Mouse (Mus musculus) fibroblast of lung, adult 2 months (primary cell): Measurements from ENCODE around the gene Kif22.

Source experiments
- DNase-seq: peaks from one replicate; pipeline ENCODE4 v3.0.0-alpha.2; 2011; ENCODE audit warnings: low read depth

The Kif22 gene

GRCm38 (mm10) chr7:127031244-127031643 is 11.0 kb downstream of the Kif22 start:
- DNase-seq, result no peak

- no peak for DNase-seq
Measured at GRCm38 (mm10) chr7:127030172-127030571, 12.1 kb downstream of the Kif22 start.

- DNase-seq, result no peak
Measured at GRCm38 (mm10) chr7:127027885-127028284, 14.4 kb downstream of the Kif22 start.

DNA sequence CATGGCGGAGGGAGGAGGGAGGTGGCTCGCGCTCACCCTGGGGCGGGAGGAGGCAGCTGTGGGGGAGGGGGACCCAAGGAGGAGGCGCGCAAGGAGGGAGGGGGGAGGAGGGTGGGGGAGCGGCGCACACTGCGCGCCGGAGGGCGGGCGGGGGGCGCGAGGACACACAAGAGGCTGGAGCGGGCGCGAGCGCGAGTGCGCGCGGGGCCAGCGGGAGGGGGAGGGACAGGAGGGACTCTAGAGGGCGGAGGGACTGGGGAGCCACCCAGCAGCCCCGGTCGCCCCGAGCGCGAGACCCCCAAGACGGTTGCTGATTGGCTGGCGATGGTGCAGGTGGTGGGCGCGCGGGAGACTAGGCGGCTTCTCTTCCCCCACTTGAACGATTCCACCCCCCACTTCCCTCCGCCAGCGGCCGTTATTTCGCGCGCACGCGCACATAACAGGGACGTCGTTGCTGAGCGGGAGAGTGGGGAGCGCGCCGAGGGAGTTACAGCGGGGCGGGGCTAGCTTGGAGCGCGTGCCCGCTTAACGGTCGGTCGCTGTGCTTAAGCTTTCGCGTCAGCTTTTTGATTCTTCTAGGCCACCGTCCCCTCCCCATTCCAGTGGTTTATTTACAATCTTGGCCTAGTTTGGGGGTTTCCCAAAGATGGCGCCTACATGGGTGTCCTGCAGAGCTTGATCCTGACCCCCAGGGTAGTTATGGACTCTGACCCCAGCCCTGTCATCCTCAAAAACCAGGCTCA is 15.1 kb downstream of the Kif22 start, which contains the start of gene Maz:
Gene Maz, minus strand, starts transcription at position 54 of the 743 bp plus-strand sequence.
- peak; percentile 98 for DNase-seq

- no peak for DNase-seq
Measured at GRCm38 (mm10) chr7:127026616-127026983, 15.7 kb downstream of the Kif22 start.

GRCm38 (mm10) chr7:127026161-127026600 is 16.1 kb downstream of the Kif22 start:
- DNase-seq, result no peak

GRCm38 (mm10) chr7:127025556-127026160 is 16.6 kb downstream of the Kif22 start:
- DNase-seq, result no peak

DNA sequence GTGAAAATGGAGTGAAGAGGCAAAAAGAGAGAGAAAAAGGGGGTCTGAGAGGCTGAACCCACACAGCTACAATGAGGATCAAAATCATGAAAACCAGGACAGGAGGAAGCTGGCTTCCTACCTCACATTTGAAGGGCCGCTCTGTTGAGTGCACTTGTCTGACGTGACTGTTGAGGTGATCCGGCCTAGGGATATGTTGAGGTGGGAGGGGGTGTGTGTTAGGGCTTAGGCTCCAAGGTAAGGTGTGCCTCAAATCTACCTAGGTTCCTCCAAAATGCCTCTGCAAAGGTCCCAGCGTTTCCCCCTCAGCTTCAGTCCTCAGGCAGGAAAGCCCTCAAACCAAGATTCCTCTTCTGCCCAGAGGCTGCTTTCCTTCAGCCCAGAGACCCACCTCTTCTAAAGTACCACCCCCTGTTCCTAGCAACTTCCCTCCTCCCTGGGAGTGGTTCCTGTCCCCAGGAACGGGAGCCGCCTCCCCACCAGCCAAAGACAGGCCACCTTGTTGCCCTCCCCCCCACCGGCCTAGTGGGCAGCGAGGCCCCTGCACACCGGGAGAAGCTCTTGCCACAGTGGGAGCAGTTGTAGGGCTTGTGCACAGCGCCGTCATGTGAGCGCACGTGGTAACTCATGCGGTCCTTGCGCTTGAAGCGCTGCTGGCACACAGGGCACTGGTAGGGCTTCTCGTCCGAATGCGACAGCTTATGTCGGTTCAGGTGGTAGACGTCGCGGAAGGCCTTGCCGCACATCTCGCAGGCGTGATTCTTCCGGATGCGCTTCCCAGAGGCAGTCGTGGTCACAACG is 17.3 kb downstream of the Kif22 start:
- peak; percentile 70 for DNase-seq

DNA sequence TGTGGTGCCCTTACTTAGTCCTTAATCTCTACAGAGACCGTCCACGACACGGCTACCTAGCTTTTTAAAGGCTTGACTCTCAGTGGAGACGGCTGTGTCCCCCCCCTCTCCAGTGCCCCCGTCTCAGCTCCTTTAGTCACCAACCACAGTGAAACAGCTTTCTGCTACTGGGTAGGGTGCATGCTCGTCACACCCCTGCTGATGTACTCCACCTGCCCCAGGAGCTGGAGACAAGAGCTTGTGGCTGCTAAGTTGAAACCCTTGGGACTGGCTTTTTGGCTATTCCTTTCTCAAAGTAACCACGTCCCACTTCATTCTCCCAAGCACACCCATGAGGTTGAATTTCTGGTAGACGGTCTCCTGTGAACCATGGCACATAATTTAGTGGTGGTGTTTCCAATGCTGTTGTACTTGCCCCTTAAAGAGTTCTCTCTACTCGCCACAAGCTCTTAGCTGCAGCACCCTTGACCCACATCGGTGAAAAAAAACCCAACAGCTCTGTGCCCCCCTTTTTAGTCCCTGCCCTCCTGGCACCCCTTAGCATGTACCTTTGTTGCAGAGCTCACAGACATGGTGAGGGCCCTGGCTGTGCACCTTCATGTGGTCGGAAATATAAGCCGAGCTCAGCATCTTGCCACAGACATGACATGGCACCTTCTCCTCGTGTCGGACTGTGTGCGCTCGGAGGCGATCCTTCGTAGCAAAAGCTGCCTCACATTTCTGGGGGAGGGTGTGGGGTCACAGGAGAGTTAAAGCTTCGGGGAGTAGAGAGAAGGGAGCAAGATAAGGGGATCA is 18.2 kb downstream of the Kif22 start:
- no peak for DNase-seq

DNA sequence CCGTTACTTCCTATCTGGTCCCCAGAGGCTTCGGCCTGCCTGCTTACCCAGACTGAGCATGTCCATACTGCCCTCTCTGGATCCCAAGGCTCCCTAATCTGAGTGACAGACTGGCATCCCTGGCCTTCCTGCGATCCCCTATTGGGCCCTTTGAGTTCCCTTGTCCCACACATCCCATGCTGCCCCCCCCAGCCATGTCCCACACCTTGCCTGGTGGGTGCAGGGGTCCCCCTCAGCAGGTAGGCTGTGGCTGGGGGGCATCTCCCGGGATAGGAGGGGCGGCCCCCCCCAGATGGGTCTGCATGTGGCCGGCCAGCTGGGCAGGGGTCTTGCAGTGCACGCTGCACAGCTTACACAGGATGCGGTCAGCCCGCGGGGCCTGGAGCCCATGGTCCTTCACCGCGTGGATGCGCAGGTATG is 19.0 kb downstream of the Kif22 start:
- no peak for DNase-seq

DNA sequence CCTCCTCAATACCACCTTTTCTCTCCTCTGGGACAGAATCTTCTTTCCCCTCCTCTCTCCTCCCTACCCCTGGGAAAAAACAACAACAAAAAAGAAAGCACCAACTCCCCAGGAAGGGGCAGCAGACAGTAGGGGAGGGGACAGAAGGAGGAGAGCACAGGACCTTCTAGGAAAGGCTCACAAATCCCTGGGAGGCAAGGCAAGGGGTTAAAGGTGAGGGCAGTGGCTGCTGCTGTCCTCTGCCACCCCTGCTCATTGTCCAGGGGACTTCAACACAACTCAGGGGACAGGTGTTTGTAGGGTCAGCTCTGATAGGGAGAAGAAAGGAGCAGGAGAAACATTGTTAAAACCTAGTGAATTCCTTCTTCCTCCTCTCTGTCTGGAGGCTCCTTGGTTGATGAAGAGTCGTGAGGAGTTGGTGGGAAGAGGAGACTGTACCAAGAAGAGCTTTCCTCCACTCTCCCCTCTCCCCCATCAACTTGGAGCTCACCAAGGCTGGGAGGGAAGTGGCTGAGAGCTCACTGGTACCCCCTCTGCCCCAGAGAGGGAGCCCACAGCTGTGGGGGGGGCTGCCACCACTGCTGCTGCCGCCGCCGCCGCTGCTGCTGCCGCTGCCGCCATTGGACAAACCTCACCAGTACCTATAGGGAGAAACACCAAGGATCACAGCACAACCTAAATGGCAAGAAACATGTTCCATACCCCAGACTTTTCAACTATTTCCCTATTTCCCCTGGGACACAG is 19.6 kb downstream of the Kif22 start:
- DNase-seq, result no peak

DNA sequence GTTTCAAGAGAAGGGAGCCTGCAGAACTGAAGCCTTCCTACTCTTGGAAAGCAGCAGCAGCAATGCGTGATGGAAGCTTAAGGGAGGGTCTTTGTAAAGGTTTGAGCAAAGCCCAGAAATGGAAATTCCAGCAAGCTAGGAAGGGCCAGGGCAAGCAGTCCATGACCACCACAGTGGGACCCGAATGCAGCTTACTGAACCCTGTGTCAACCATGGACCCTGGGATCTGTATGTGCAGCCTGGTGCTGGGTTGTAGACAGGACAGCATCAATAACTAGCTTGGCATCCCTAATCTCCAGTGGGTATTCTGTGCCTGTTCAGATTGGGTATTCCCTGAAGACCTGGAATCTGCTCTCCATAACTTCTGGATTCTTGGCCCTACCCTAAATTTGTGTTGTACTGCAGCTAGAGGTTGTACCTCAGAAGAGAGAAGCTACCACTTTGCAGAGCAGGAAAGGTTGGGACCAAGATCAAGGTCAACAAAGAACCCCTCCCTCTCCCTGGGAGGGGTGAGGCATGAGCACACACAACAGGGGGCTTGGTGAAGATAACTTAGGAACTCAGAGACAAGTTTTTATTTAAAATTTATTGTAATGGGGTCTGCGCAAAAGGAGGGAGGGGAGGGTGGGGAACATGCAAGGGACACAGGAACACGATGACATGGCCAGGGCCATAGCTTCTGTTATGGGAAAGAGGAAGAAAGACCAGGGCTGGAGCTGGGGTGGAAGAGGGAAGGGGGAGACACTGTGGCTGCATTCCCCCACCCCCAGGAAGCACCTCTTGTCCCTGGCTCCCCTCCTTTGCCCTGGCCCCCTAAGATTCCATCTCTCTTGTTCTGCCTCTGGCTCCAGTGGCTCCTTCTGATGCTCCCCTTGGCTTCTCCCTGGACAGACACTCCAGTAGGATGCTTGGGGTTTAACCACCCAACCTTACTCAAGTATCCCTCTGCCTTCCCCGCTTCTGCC is 20.4 kb downstream of the Kif22 start:
- DNase-seq, result no peak

- DNase-seq, result no peak
Measured at GRCm38 (mm10) chr7:127020901-127021562, 21.2 kb downstream of the Kif22 start, which contains the start of the genes Gm42742 and Prrt2. Gene Gm42742 (minus strand): TSS chr7:127021097. Gene Prrt2 (minus strand): TSS chr7:127021211.

- DNase-seq, result no peak
Measured at GRCm38 (mm10) chr7:127020491-127020890, 21.8 kb downstream of the Kif22 start.

GRCm38 (mm10) chr7:127020031-127020430 is 22.2 kb downstream of the Kif22 start:
- no peak for DNase-seq

- DNase-seq, result no peak
Measured at GRCm38 (mm10) chr7:127019306-127019960, 22.8 kb downstream of the Kif22 start.

DNA sequence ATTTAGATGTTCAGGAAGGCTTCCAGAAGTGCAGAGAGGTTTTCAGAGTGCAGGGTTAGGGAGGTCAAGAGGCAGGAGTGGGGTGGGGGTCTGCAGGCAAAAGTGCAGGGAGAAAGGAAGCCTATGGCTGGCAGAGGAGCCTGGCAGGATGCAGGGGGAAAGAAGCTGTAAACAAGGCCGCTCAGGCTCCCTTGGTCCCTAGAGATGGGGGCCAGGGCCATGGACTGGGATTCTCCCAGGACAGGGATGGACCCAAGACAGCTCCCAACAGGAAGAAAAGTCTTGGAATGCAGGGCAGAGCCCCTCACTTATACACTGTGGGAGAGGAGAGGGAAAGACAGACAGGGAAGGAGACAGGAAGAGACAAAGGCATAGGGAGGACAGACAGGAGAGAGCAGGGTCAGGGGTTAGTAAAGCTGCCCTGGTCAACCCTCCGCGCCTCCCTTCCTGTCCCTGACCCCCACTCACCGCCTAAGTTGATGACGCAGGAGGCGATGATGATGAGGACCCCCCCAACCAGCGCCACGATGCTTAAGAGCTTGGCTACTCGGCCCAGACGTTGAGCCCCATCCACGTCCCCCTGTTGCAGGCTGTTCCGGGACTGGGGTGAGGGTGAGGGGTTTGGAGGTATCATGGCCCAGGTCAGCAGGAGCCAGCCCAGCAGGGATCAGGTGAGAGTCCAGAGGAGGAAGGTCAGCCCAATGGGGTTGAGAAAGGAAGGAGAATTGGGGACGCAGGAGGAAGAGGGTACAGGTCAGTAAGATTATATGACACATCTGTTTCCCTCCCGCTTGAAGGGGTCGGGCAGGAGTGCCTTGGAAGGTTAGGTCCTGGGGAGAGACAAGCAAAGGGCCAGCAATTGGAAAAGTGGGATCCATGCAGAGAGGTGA is 23.6 kb downstream of the Kif22 start:
- no peak for DNase-seq

DNA sequence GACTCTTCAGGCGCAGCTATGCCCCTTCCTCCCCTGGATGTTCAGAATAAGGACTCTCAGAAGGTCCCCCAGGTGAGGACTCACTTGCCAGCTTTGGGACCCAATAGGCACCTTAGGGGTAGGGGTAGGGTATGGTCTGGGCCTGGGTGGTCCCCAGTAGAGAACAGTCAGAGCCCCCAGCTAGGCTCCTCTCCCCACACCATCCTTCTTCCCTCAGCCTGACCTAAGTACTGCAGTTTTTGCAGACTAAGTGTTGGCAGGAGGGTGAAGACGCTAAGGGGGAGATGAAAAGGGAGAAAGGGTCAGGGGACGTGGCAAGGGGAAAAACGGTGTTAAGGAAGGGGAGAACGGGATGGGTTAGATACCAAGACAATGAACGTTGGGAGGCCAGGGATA is 24.3 kb downstream of the Kif22 start:
- no peak for DNase-seq
